Mouse (Mus musculus): ENCODE measurements at regions not wholly inside any gene's neighbourhood (a gene's known extent, or its start where the extent isn't known, plus 50 kb on each side); places are given as distances from the start of the nearest gene placed in this dataset.
"Not testable (repeated sequence)": the region's sequence is repeated elsewhere in the genome, so short reads cannot be mapped to it uniquely, and the experiment has no call there.

DNA sequence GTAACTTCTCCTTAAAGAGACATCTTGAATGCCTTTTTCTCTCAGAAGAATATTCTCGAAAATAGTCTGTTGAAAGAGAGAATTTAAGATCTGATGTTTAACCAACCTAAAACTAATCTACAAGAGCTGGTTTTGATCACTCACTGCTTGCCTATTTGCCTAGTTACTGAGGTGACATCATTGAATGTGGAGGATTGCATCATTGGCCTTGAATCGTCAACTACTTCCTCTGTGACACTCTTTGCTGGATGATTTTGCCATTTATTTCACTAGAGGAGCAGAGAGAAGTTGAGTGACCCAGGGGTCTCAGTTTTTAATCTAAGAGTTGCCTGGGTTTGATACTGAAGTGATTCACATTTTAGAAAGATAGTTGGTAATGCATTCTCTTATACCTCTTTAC, 174.6 kb downstream of the Csl start:
- DNase-seq = peak; percentile 21

DNA sequence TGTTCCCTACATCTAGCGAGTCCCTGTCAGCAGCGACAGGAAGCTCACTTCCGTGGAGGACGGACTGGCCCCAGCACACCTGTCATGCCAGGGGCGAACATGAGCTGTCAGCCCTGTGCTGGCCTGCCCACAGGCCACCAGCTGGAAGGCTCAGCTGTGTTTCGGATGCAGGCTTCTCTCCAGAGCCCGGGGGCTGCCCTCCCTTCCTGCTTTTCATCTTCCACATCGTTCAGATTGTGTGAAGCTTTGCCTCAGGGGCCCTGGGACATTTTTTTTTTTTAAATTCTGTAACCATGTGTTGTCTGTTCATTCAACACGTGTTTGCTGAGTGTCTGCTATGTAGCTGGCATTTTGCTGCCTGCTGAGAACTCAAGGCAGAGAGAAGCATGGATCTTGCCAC, 167.2 kb downstream of the Csl start:
- DNase-seq = no peak

DNA sequence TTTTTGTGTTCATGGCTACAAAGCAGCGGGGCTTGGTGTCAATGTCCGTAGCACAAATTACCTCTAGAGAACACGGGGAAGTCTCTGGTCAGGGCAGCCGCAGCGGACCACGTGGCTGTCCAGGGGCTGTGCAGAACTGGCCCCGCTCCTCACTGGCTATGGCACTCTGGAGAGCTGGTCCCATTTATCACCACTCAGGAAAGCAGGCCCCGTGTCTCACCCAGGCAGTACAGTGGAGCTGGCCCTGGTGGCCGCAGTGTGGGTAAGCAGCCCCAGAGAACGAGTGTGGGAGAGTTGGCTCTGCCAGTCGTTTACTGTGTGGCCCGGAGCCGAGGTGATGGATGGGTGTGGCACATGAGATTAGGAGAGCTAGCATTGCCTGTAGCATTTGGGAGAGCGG, 163.8 kb downstream of the Csl start:
- no peak for DNase-seq

DNA sequence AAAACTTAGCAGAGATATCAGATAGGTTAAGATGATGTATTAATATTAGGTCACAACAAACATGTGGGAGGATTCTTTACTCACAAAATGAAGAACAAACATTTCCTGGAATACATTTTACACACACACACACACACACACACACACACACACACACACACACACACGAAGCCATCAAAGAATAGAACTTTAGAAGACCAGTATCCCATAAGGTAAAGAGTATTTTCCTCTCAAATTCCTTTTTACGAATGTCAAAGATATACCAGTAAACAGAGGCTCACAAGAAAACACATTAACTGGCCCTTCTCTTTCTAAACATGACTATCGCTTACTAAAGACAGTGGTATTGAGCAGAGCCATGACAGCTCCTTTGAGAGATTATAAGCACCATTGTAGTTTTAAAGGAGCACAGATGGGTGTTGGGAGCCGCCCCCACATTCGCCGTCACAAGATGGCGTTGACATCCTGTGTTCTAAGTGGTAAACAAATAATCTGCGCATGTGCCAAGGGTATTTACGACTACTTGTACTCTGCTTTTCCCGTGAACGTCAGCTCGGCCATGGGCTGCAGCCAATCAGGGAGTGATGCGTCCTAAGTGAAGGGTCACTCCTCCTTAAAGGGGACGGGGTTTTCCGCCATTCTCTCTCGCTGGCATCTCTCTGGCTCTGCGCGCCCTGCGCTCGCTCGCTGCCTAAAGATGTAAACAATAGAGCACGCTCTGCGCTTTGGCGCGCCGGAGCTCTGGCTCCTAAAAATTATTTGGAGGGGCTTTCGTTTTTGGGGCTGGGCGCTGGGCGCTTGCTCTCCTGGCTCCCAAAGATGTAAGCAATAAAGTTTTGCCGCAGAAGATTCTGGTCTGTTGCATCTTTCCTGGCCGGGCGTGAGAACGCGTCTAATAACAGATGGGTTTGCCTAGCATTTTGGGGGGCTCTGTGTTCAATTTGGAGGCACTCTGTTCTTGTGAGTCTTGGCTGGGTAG, 160.0 kb downstream of the Csl start:
- DNase-seq = not testable (repeated sequence)

DNA sequence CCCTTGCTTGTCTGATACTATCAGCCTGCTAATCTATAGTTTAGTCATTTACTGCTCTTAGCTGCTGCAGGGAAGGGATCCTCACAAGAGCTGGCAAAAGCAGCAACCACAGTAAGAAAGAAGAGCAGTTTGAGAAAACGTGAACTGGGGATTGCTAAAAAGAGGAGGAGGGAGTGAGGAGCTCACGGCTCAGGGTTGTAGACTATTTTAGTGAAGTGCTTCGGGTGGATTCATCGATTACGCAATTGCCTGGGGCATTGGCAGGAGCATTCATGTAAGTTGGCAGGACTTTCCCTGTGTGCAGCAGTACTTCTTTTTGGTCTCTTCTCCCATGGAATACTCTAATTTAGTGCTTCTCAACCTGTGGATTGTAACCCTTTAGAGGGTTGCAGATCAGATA, 157.1 kb downstream of the Csl start:
- peak; percentile 61 for DNase-seq

DNA sequence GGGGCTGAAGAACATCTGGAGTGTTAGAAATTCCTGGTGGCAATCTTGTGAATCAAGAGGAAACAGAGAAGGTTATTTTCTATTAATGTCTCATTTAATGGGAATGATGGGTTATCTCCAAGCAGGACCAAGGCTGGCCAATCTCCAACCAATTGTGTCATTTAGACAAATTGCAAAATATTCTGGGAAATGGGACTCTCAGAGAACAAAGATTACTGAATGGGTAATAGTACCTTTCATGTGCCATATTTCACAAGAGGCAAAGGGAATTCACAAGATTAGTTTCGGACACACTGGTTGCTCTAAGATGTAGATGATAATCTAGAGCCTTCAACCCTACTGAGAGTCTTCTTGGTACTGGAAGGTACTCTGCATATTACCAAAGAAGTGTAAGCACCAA, 155.3 kb downstream of the Csl start:
- no peak for DNase-seq

DNA sequence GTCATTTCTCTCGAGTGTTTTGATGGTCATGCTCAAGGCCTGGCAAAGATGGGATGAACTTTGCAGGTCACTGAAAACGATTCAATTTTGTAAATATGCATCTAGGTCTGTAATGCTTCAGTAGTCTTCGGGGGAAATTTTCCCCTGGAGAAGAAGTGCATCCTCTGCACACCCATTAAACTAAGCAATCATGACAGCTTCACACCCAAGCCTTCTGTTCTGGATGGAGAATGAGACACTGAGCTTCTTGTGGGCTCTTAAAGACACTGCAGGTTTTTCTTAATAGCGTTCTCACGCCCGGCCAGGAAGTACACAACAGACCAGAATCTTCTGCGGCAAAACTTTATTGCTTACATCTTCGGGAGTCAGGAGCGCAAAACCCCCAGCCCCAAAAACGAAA, 151.0 kb downstream of the Csl start:
- DNase-seq = no peak

DNA sequence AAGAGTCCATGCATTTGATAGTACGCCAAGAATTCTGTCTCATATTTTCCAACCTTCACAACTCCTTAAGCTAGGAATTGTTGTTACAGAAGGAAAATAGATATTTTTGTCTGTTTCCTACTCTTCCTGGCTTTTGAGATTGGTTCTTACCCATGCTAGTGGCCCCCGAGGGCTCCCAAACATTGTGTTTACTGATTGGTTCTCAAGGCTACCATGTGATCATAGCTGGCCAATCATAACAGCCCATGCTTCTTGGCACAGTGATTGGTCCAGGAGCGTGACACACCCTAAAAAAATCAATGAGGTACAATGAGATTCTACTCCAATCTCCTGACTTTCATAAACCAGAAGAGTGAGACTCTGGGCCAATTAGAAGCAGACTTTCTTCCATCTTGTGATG, 150.0 kb downstream of the Csl start:
- no peak for DNase-seq

DNA sequence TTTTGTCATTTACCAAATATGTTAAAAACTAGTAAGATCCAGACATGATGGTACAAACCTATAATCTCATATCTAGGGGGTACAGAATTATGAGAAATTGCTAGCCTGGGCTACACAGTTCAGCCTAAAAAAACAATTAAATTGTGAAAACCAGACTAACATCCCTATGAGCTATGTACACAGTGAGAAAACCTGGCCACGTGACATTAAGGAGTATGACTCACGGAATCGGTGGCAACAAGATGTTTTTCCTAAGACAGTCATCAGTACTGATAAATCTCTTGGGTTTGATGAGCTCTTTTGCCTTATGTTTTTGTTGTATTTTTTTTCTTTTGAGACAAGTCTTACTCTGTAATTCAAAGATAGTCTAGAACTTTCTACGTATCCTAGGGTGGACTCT, 148.6 kb downstream of the Csl start:
- DNase-seq = no peak

DNA sequence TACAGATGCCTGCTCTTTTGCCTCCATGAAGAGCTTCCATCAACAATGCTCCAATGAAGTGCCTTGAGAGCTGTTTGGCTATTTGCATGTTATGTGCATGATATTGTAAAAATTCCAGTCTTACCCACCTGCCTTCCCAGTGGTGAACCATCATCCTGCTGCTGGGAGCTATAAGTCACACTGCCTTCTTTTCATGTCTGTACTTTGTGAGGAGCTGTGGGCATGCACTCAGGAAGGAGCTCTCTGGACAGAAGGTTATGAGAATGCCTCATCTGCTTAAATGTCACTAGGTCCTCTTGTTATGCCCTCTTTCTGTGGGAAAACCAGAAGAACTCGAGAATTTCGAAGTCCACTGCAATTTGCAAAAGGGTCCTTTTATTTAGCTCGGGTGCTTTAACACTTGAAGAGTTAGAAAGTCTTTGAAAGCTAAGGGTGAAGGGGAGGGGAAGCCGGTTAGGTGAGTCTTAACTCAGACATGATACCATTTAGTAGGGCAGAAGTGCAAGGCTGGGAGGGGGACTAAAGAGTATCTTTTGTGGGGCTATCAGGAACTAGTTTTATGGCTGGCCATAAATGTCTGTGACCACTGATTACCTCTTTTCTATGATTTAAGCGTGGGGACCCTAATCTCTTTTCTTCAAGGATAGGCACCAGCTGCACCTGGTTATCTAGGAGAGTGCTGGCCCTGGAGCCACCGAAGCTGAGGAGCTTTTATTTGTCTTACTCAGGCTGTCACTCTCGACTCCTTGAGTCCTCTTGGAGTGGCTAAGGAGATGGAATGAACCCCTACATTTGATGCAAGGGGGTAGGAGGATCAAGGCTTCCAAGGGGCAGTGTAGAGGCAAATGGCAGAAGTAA, 144.8 kb downstream of the Csl start:
- no peak for DNase-seq

DNA sequence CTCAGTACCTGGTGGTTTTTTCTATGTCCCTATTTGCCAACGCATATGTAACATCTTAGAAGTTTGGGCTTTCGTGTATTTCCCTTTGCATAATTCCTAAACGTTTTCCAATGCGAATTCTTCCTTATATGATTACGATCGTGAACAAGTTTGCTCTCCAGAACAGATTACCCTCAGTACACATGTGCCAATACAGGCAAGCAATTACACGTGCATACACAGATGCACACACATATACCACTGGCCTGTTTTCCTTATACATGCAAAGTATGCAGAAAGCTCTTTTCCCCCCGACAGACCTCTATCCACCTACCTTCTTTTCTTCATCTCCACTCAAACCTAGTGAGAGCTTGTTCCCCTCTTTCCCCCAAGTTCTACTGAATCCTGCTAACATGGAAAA, 144.1 kb downstream of the Csl start:
- DNase-seq = no peak

DNA sequence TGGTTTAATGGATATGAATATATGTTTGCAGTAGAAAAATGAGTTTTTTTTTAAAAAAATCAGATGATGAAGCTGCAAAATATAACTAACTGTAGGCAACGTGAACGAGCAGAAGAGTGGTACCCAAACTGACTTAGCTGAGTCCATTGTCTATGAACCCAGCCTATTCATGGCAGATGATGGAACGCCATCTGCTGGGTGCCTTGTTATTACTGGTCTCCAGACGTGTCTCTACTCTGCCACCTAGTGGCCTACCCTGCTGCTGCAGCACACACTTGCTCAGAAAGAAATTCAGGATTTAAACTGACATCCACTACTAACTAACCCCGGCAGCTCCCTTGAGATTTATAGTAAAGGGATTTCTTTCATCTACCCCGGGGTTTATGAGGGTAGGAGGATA, 143.7 kb downstream of the Csl start:
- peak; percentile 82 for DNase-seq

DNA sequence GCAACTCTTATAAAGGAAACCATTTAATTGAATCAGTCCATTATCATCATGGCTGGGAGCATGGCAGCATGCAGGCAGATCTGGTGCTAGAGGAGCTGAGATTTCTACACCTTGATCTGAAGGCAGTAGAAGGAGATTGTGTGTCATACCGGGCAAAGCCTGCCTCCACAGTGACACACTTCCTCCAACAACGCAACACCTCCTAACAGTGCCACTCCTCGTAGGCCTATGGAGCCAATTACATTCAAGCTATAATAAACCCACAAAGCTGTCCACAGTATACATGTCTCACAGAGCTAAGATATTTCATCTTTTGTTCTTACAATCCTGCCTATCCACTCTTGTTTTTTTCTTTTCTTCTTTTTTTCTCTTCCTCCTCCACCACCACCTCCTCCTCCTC, 141.8 kb downstream of the Csl start:
- no peak for DNase-seq

DNA sequence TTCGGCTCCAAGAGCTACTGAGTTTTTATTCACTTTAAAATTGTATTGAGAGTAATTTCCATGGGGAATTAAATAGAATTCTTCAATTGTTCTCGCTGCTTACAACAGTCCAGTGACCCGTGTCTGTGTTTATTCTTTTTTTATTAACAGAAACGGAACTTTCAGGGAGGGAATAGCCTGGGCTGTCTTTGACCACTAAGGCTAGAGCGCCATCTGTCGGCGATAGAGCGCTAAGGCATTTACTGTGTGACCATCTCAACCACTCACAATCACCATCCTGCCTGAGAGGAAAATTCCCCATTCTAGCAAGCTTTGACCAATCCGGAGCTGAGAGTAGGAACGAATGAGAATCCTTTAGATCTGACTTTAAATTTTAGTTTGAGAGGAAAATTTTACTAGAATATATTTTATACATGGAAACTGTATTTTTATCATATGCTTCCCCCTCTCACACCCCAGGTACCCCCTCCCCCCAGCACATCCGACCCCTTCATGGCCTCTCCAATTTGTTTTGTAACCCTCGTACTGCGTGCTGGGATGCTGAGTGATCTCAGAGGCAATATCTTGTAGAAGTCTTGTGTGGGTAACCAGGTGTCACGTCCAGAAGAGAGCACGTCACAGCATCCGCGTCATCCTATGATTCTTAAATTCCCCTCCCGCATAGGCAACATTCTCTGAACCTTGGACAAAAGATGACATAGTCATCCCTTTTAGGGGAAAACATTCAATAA, 139.9 kb downstream of the Csl start:
- DNase-seq = peak; percentile 70

DNA sequence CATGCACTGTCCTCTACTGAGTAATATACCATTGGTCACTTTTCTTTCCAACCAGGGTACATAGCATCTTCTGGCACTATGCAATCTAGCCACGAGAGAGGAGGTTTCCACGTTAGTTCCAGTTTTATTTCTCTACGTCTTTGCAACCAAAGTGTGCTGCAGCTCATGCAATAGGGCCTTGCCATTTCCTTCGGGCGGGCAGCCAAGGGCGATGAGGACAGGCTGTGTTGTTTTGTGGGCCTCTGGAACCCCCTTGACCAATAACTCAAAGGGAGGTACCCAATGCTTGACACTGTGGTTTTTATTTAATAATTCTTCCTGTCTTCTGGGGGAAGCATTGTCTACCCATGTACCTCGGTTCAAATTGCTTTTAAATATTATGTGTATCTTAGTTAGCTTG, 139.0 kb downstream of the Csl start:
- DNase-seq = no peak

DNA sequence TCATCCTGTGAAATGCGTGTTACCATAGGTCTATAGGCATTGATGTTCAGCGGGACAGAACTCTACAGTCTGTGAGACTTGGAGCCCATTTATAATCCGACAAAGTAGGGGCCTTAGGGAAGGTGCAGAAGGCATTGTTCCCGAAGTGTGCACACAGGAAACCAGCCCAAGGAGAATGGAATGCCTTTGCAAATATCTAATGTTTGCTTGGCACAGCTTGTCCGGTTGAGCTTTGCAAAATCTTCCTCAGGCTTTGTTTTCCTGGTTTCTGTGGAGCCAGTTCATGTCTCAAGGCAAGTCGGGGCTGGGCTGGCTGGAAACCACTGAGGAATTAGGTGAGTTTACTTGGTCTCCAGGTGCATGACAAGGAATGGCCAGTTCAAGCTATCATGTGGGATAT, 132.1 kb downstream of the Csl start:
- no peak for DNase-seq

DNA sequence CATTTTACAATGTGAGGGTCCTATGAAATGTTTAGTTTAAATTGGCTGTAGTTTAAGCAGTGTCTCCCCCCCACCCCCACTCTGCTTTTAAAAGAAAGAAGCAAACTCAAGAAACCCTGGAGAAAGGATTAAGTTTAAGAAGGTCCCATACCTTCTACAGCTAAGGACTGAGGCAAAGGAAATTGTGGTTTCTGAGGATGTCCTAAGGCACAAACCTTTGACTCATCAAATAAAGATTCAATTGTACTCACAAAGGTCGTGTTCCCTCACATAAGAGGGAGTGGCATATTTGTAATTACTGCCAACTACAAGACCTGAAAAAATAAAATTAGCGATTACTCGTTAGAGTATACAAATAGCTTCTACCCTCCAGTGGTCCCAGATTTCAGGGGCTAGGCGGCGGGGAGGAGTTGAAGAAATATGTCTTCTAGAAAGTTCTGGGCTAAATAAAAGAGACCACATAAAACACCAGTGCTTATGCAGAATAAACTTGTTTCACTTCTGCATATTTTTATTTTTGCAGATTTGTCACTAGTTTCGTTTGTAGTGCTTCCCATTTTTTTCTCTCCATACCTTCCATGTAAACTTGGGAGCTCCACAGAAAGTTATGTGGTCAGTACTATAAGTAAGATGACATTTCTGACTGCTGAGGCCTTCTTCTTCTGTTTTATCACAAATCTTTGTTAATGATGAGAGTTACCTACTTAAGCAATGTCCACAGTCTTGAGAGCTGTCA, 127.0 kb downstream of the Csl start:
- no peak for DNase-seq

DNA sequence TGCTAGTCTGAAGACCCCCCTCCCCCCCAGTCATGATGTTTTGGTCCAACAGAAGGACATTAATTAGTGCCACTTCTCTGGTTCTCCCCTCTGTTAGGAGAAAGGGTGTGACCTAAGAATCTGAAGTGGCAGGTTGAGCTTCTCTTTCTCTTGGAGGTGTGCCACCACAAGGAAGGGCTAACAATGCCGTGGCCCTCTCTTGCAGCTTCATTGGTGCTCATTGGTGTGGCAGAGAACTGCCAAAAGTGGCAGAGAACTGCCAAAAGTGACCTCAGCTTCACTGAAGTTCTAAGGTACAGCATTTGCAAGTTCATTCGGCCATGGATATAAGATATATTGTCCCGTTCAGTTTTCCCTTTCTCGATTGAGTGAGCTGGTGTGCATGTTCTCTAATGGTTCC, 123.7 kb downstream of the Csl start:
- DNase-seq = no peak

DNA sequence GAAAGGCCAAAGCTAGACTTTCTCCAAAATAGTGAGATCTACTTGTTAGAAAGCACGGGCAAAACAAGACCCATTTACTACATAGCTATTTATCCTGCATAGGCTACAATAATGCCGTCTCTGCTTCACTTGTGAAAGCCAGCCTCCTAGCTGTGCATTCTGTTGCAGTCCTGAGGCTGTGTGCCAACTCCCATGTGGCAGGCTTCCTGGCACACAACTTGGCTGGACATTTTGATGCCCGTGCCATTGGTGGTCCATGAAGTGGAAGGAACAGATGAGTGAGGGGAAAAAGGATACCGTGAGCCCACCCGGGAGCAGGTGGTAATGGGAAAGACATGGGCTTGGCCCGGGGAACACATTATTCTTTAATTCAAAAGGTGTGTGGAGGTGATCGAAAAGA, 120.4 kb downstream of the Csl start:
- DNase-seq = no peak

DNA sequence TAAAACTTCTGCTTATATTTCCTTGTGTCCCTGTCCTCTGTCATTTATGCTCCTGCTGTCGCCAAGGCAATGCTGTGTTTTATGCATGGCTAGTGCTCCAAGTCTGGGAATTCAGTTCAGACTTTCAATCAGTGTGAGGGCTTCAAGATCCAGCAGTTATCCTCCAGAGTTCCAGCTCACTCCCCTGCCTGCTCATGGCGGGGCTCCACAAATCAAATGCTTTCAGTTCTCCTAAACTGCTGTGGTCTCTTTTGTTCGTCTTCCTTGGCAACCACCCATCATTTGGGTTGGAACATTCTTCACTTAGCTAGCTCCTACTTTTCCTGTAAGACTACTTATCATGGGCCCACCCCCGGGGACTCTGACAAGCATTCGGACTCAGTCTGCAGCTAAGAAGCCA, 120.0 kb downstream of the Csl start:
- no peak for DNase-seq

DNA sequence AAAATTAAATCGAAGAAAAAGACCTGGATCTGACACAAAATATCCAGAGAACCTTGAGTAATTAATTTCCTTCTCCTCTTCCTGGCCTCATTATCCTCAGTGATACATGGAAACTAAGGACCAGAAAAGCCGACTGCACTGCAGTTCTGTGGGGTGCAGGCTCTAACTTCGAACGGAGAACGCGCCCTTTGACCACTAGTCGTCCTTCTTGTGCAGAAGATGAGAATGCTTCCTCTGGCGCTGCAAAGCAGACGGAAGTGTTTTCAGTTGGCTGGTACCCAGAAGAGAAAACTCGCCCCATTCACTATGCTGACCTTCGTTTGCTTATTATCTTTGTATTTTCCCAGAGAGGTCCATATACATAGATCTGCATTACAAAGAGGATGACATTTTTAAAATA, 117.7 kb downstream of the Csl start:
- DNase-seq = peak; percentile 70
